Mouse (Mus musculus): ENCODE measurements around the gene Kmt2b. TPM values are rescaled to one million over a fixed set of nuclear protein-coding genes. Genes with fewer than 3 reads are reported as not detected.

Kmt2b gene
- polyA plus RNA-seq, 1 experiment from 2014 or later = 11.7 TPM

DNA sequence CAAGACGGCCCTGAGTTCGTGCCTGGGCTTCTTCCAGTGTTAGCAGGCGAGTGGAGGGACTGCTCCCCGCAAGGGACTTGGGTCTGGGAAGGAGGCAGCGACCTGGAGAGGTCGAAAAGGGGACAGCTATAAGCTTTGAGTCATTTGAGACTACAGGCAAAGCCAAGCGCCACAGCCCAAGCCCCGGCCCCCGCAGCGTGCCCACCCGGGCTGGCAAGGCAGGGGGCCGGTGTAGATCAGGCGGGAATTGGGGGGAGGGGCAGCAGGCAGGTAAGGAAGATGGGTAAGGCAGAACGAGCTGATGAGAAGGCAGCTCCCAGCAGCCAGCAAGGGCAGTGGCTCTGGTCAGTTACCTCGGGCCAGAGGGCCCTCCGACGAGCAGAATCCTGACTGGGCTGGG is 62.1 kb downstream of the Kmt2b start:
- Histone ChIP-seq H3K9me3 (ENCODE audit: control insufficient read depth, low read length) (no peaks in the 10 kb centered on the region), H3K4me1 (ENCODE audit: control insufficient read depth, insufficient read depth, low read length) (0 out of 2 replicates have a peak, but pooled peaks cover 11% of the 10 kb centered on the region), H3K4me3 (ENCODE audit: low read depth, low read length) (peak overlapping the region; percentile 18), H3K27me3 (replicated peaks; ENCODE audit: control insufficient read depth, insufficient read depth, low read length) (no peaks in the 10 kb centered on the region), H3K9ac (ENCODE audit: low read depth, low read length) (peak overlapping the region; percentile 35; the same call in 1 of the 2 replicates), H3K27ac (replicated peaks; ENCODE audit: low read depth, low read length) (peak overlapping the region; percentile 48), H3K4me2 (ENCODE audit: low read depth, low read length) (peak overlapping the region; percentile 47), H3K36me3 (ENCODE audit: control insufficient read depth, insufficient read depth, low read length) (peaks cover 61% of the 10 kb centered on the region)
- DNase-seq (ENCODE audit: low spot score) = no peak
- ATAC-seq (ENCODE audit: low read depth) = no peak
- WGBS = 18% methylated on average over 17 of the region's 17 CpGs

DNA sequence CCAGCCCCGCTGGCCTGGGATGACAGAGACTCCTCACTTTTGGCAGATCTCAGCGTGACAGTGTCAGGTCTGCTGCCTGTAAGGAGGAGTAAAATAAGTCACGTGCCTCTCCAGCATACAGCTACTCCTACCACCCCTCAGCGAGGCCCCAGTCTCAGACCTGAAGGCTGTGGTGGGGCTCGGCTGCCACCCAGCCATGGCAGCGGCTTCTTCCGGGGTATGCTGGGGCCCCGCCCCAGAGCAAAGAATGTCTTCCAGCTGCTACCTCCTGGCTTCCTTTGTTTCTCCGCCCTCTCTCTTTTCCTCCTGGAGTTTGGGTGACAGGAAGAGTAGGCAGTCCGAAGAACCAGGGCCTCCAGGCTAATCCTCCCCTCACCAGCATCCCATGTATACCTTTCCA is 62.6 kb downstream of the Kmt2b start:
- H3K9ac ChIP-seq (ENCODE audit: low read depth, low read length) = peak overlapping the region; percentile 35; the same call in 1 of the 2 replicates
- H3K27me3 ChIP-seq (replicated peaks; ENCODE audit: control insufficient read depth, insufficient read depth, low read length) = no peaks in the 10 kb centered on the region
- 23% methylated on average over 10 of the region's 10 CpGs for WGBS
- no peaks in the 10 kb centered on the region for H3K9me3 ChIP-seq (ENCODE audit: control insufficient read depth, low read length)
- H3K4me3 ChIP-seq (ENCODE audit: low read depth, low read length) = peak overlapping the region; percentile 18
- H3K4me2 ChIP-seq (ENCODE audit: low read depth, low read length) = peak overlapping the region; percentile 47
- 0 out of 2 replicates have a peak, but pooled peaks cover 11% of the 10 kb centered on the region for H3K4me1 ChIP-seq (ENCODE audit: control insufficient read depth, insufficient read depth, low read length)
- H3K27ac ChIP-seq (replicated peaks; ENCODE audit: low read depth, low read length) = peak overlapping the region; percentile 48
- peaks cover 58% of the 10 kb centered on the region for H3K36me3 ChIP-seq (ENCODE audit: control insufficient read depth, insufficient read depth, low read length)
- peak; percentile 47 for ATAC-seq (ENCODE audit: low read depth)
- peak; percentile 65 for DNase-seq (ENCODE audit: low spot score)

DNA sequence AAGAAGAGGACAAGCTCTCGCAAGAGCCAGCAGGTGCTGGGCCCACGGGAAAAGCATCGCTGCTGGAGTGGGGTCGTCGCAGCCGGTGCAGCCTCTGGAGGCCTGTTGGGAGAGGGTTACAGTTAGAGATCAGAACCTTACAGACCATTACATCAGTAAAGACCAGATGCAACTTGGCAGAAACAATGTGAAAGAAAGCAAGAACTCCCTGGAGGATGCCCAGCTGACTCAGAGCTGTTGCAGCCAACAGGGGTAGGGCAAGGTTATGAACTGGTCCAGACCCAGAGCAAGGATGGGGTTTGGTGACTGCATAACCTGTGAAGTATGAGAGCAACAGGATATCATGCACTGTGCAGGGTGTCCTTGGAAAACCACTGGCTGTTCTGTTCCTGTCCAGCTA is 64.0 kb downstream of the Kmt2b start:
- ATAC-seq (ENCODE audit: low read depth) = no peak
- DNase-seq (ENCODE audit: low spot score) = no peak
- Histone ChIP-seq H3K4me3 (ENCODE audit: low read depth, low read length) (no peak overlapping the region), H3K4me2 (ENCODE audit: low read depth, low read length) (no peak overlapping the region), H3K4me1 (ENCODE audit: control insufficient read depth, insufficient read depth, low read length) (0 out of 2 replicates have a peak, but pooled peaks cover 11% of the 10 kb centered on the region), H3K27ac (replicated peaks; ENCODE audit: low read depth, low read length) (no peak overlapping the region), H3K36me3 (ENCODE audit: control insufficient read depth, insufficient read depth, low read length) (peaks cover 43% of the 10 kb centered on the region), H3K27me3 (replicated peaks; ENCODE audit: control insufficient read depth, insufficient read depth, low read length) (no peaks in the 10 kb centered on the region), H3K9me3 (ENCODE audit: control insufficient read depth, low read length) (no peaks in the 10 kb centered on the region), H3K9ac (ENCODE audit: low read depth, low read length) (no peak overlapping the region)
- 73% methylated on average over 6 of the region's 6 CpGs for WGBS

DNA sequence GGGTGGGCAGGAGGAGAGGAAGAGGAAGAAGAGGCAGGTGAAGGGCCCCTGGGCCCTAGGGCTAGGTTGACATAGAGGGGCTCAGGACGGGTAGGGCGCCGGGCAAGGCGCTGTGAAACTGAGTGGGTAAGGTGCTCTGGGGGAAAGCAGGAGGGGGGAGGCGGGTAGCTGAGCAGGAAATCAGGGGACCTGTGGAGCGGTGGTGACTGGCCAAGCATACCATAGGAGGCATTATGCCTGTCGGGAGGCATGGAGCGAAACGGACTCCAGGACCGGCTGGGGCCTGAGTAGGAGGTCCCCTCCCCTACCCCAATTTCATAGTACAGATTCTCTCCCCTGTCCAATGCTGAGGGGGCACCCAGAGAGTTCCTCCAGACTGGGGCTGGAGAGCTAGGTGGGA is 65.7 kb downstream of the Kmt2b start:
- Histone ChIP-seq H3K9ac (ENCODE audit: low read depth, low read length) (no peak overlapping the region), H3K4me2 (ENCODE audit: low read depth, low read length) (no peak overlapping the region), H3K36me3 (ENCODE audit: control insufficient read depth, insufficient read depth, low read length) (peaks cover 27% of the 10 kb centered on the region), H3K27me3 (replicated peaks; ENCODE audit: control insufficient read depth, insufficient read depth, low read length) (no peaks in the 10 kb centered on the region), H3K4me3 (ENCODE audit: low read depth, low read length) (no peak overlapping the region), H3K9me3 (ENCODE audit: control insufficient read depth, low read length) (no peaks in the 10 kb centered on the region), H3K4me1 (ENCODE audit: control insufficient read depth, insufficient read depth, low read length) (0 out of 2 replicates have a peak, but pooled peaks cover 11% of the 10 kb centered on the region), H3K27ac (replicated peaks; ENCODE audit: low read depth, low read length) (no peak overlapping the region)
- WGBS = 77% methylated on average over 10 of the region's 10 CpGs
- DNase-seq (ENCODE audit: low spot score) = no peak
- ATAC-seq (ENCODE audit: low read depth) = no peak

DNA sequence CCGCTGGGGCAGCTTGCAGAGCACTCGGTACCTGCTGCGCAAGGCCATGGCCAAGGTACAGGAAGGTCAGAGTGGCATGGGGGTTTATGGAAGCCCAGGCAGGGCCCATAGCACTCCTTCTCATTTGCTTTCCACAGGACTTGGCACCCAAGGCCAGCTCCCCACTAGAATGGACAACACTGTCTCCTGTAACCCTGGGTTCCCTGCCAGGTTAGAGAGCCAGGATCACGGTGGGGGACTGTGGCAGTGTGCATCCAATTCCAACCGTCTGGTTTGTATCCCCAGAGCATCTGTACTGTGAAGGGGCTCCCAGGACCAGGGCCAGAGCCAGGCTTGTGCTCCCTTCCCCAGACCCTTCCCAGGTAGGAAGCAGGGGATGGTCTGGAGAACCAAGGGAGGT is 67.7 kb downstream of the Kmt2b start:
- no peak overlapping the region for H3K27ac ChIP-seq (replicated peaks; ENCODE audit: low read depth, low read length)
- DNase-seq (ENCODE audit: low spot score) (no peak), ATAC-seq (ENCODE audit: low read depth) (no peak)
- no peaks in the 10 kb centered on the region for H3K27me3 ChIP-seq (replicated peaks; ENCODE audit: control insufficient read depth, insufficient read depth, low read length)
- H3K36me3 ChIP-seq (ENCODE audit: control insufficient read depth, insufficient read depth, low read length) = peaks cover 18% of the 10 kb centered on the region; the same call in 1 of the 2 replicates
- H3K9me3 ChIP-seq (ENCODE audit: control insufficient read depth, low read length) = no peaks in the 10 kb centered on the region
- H3K9ac ChIP-seq (ENCODE audit: low read depth, low read length) = no peak overlapping the region
- no peak overlapping the region for H3K4me3 ChIP-seq (ENCODE audit: low read depth, low read length)
- H3K4me2 ChIP-seq (ENCODE audit: low read depth, low read length) = no peak overlapping the region
- H3K4me1 ChIP-seq (ENCODE audit: control insufficient read depth, insufficient read depth, low read length) = 0 out of 2 replicates have a peak, but pooled peaks cover under 1% of the 10 kb centered on the region
- WGBS = 84% methylated on average over 5 of the region's 5 CpGs

DNA sequence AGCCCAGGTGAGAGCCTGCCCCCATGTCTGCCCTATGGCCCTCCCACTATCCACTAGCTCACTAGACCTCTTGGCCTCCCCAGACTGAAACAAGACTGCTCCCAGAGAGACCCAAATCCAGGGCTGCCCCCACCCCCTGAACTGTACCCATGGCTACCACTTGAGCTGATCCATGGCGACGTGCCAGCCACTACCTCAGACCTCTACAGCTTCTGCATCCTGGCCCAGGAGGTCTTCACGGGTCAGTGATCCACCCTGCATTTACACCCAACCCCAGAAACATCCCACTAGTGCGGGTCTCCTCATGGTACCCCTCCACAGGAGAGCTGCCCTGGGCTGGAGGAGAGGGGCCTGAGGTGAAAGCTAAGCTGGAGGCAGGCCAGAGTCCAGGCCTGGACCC is 68.1 kb downstream of the Kmt2b start:
- no peak overlapping the region for H3K9ac ChIP-seq (ENCODE audit: low read depth, low read length)
- ATAC-seq (ENCODE audit: low read depth) = no peak
- H3K36me3 ChIP-seq (ENCODE audit: control insufficient read depth, insufficient read depth, low read length) = peaks cover 18% of the 10 kb centered on the region; the same call in 1 of the 2 replicates
- DNase-seq (ENCODE audit: low spot score) = no peak
- H3K27ac ChIP-seq (replicated peaks; ENCODE audit: low read depth, low read length) = no peak overlapping the region
- no peak overlapping the region for H3K4me3 ChIP-seq (ENCODE audit: low read depth, low read length)
- no peak overlapping the region for H3K4me2 ChIP-seq (ENCODE audit: low read depth, low read length)
- H3K9me3 ChIP-seq (ENCODE audit: control insufficient read depth, low read length) = no peaks in the 10 kb centered on the region
- no peaks in the 10 kb centered on the region for H3K4me1 ChIP-seq (ENCODE audit: control insufficient read depth, insufficient read depth, low read length)
- 66% methylated on average over 4 of the region's 4 CpGs for WGBS
- H3K27me3 ChIP-seq (replicated peaks; ENCODE audit: control insufficient read depth, insufficient read depth, low read length) = no peaks in the 10 kb centered on the region

Small RNA genes lying within 50 kb of the gene (microRNA-seq; reads per million reads assigned to microRNA genes)
- 1.2 reads per million for gene Gm38670 (ENCODE audit: borderline number of aligned reads)
- gene Mir3569 (ENCODE audit: borderline number of aligned reads) = not detected

Other genes starting within 250 kb of the Kmt2b start
- 4.2 and 4.7 TPM in 2 replicates for gene Lrfn3, start 226.0 kb downstream of the Kmt2b start, polyA plus RNA-seq (2014; fragmentation: Nextera tagmentation; extraction: Ambion mirVana)
- gene Tyrobp, start 175.0 kb downstream of the Kmt2b start, polyA plus RNA-seq (2014; fragmentation: Nextera tagmentation; extraction: Ambion mirVana) = 82.9 and 97.0 TPM in 2 replicates
- 2.2 and 2.4 TPM in 2 replicates for gene Hcst, start 168.9 kb downstream of the Kmt2b start, polyA plus RNA-seq (2014; fragmentation: Nextera tagmentation; extraction: Ambion mirVana)
- 1.0 and 2.0 TPM in 2 replicates for gene Nfkbid, start 167.0 kb downstream of the Kmt2b start, polyA plus RNA-seq (2014; fragmentation: Nextera tagmentation; extraction: Ambion mirVana)
- gene Aplp1, start 143.2 kb downstream of the Kmt2b start, polyA plus RNA-seq (2014; fragmentation: Nextera tagmentation; extraction: Ambion mirVana) = 51.0 and 53.6 TPM in 2 replicates
- gene Kirrel2, start 131.0 kb downstream of the Kmt2b start, polyA plus RNA-seq (2014; fragmentation: Nextera tagmentation; extraction: Ambion mirVana) = 0.45 and 0.82 TPM in 2 replicates
- 0.22 and 0.35 TPM in 2 replicates for gene Nphs1, start 130.4 kb downstream of the Kmt2b start, polyA plus RNA-seq (2014; fragmentation: Nextera tagmentation; extraction: Ambion mirVana)
- not detected in 2 replicates for gene Prodh2, start 95.1 kb downstream of the Kmt2b start, polyA plus RNA-seq (2014; fragmentation: Nextera tagmentation; extraction: Ambion mirVana)
- 9.7 and 10.9 TPM in 2 replicates for gene Arhgap33, start 53.7 kb downstream of the Kmt2b start, polyA plus RNA-seq (2014; fragmentation: Nextera tagmentation; extraction: Ambion mirVana)
- 16.8 and 20.4 TPM in 2 replicates for gene Hspb6, start 36.5 kb downstream of the Kmt2b start, polyA plus RNA-seq (2014; fragmentation: Nextera tagmentation; extraction: Ambion mirVana)
- 8.1 and 9.9 TPM in 2 replicates for gene Proser3, start 36.4 kb downstream of the Kmt2b start, polyA plus RNA-seq (2014; fragmentation: Nextera tagmentation; extraction: Ambion mirVana)
- 45.7 and 50.5 TPM in 2 replicates for gene Lin37, start 28.9 kb downstream of the Kmt2b start, polyA plus RNA-seq (2014; fragmentation: Nextera tagmentation; extraction: Ambion mirVana)
- gene U2af1l4, start 25.4 kb downstream of the Kmt2b start, polyA plus RNA-seq (2014; fragmentation: Nextera tagmentation; extraction: Ambion mirVana) = 85.4 and 88.0 TPM in 2 replicates
- gene Gm49396, start 25.4 kb downstream of the Kmt2b start, polyA plus RNA-seq (2014; fragmentation: Nextera tagmentation; extraction: Ambion mirVana) = 4.7 and 5.1 TPM in 2 replicates
- 108 and 113 TPM in 2 replicates for gene Psenen, start 25.1 kb downstream of the Kmt2b start, polyA plus RNA-seq (2014; fragmentation: Nextera tagmentation; extraction: Ambion mirVana)
- 2.1 and 2.9 TPM in 2 replicates for gene Igflr1, start 23.3 kb downstream of the Kmt2b start, polyA plus RNA-seq (2014; fragmentation: Nextera tagmentation; extraction: Ambion mirVana)
- 0.26 and 0.45 TPM in 2 replicates for gene Zbtb32, start 10.2 kb upstream of the Kmt2b start, polyA plus RNA-seq (2014; fragmentation: Nextera tagmentation; extraction: Ambion mirVana)
- 0.39 and 0.47 TPM in 2 replicates for gene Upk1a, start 24.1 kb upstream of the Kmt2b start, polyA plus RNA-seq (2014; fragmentation: Nextera tagmentation; extraction: Ambion mirVana)
- 860 and 1,015 TPM in 2 replicates for gene Cox6b1, start 37.4 kb upstream of the Kmt2b start, polyA plus RNA-seq (2014; fragmentation: Nextera tagmentation; extraction: Ambion mirVana)
- gene Etv2, start 47.1 kb upstream of the Kmt2b start, polyA plus RNA-seq (2014; fragmentation: Nextera tagmentation; extraction: Ambion mirVana) = not detected in 2 replicates
- gene Rbm42, start 61.6 kb upstream of the Kmt2b start, polyA plus RNA-seq (2014; fragmentation: Nextera tagmentation; extraction: Ambion mirVana) = 93.1 and 106 TPM in 2 replicates
- 30.7 and 35.0 TPM in 2 replicates for gene Haus5, start 76.3 kb upstream of the Kmt2b start, polyA plus RNA-seq (2014; fragmentation: Nextera tagmentation; extraction: Ambion mirVana)
- not detected in 2 replicates for gene Pmis2, start 82.9 kb upstream of the Kmt2b start, polyA plus RNA-seq (2014; fragmentation: Nextera tagmentation; extraction: Ambion mirVana)
- gene 2200002J24Rik, start 110.2 kb upstream of the Kmt2b start, polyA plus RNA-seq (2014; fragmentation: Nextera tagmentation; extraction: Ambion mirVana) = 0.37 and 0.46 TPM in 2 replicates
- gene Atp4a, start 123.5 kb upstream of the Kmt2b start, polyA plus RNA-seq (2014; fragmentation: Nextera tagmentation; extraction: Ambion mirVana) = 0.32 and 0.54 TPM in 2 replicates
- gene Tmem147, start 140.8 kb upstream of the Kmt2b start, polyA plus RNA-seq (2014; fragmentation: Nextera tagmentation; extraction: Ambion mirVana) = 212 and 214 TPM in 2 replicates
- 0.33 and 0.38 TPM in 2 replicates for gene Gapdhs, start 155.0 kb upstream of the Kmt2b start, polyA plus RNA-seq (2014; fragmentation: Nextera tagmentation; extraction: Ambion mirVana)
- gene Sbsn, start 162.7 kb upstream of the Kmt2b start, polyA plus RNA-seq (2014; fragmentation: Nextera tagmentation; extraction: Ambion mirVana) = 12.4 and 33.7 TPM in 2 replicates
- 123 and 159 TPM in 2 replicates for gene Dmkn, start 175.0 kb upstream of the Kmt2b start, polyA plus RNA-seq (2014; fragmentation: Nextera tagmentation; extraction: Ambion mirVana)
- 428 and 557 TPM in 2 replicates for gene Krtdap, start 199.2 kb upstream of the Kmt2b start, polyA plus RNA-seq (2014; fragmentation: Nextera tagmentation; extraction: Ambion mirVana)
- gene Ffar2, start 235.0 kb upstream of the Kmt2b start, polyA plus RNA-seq (2014; fragmentation: Nextera tagmentation; extraction: Ambion mirVana) = 0.14 and 0.46 TPM in 2 replicates